ENCODE assay signal across 7 mouse cellular contexts in genomic region chr5:148450924-148451323, GRCm38 (mm10). TPM values are rescaled to one million over a fixed set of nuclear protein-coding genes. Genes with fewer than 3 reads are reported as not detected.
DNase-seq lines count a peak whose midpoint lies in the region; ATAC-seq and TF ChIP-seq lines count a peak whose summit lies in the region.

No protein-coding gene starts in this region.

- no peak for TF ChIP-seq POLR2A in heart, adult 2 months (IDR thresholded peaks at IDR 0.05; ENCODE audit: insufficient read depth, low read depth, low read length)

- no peak overlapping the region for H3K9ac ChIP-seq in heart, adult 2 months (ENCODE audit: low read depth, low read length)

- POLR2A ChIA-PET in Patski (lab: Charles Lee), result interaction anchor here (1.3 to 2.1 kb wide), 2 partner anchors 19 to 118 kb away, joined by 3 to 5 read pairs; no protein-coding TSS in a partner anchor

- no peaks in the 10 kb centered on the region for H3K79me2 ChIP-seq in heart, adult 2 months (replicated peaks; ENCODE audit: control insufficient read depth, insufficient read depth, low read length)

- TF ChIP-seq CTCF in Patski (IDR thresholded peaks at IDR 0.05), result peak; percentile 99
- peak; percentile 84 for TF ChIP-seq CTCF in heart, adult 2 months (IDR thresholded peaks at IDR 0.05)

- peak; percentile 69; the same call in 1 of the 2 replicates for TF ChIP-seq EP300 in heart, adult 2 months (IDR thresholded peaks at IDR 0.05; ENCODE audit: insufficient read depth, low read depth, low read length)

- no peaks in the 10 kb centered on the region for H3K36me3 ChIP-seq in heart, adult 2 months (ENCODE audit: control insufficient read depth, insufficient read depth, low read length)

- peak; percentile 63 for DNase-seq in Patski (ENCODE audit: low read depth, low spot score)
- DNase-seq in cerebellum, postnatal 14 days, result peak; percentile 79 to 81
- peak; percentile 47 to 66 for DNase-seq in heart, adult 2 months
- peak; percentile 70 for DNase-seq in kidney, postnatal 14 days
- DNase-seq in lung, adult 18-20 months, result peak; percentile 57 to 72
- peak; percentile 47 for DNase-seq in skeletal muscle tissue, adult 2 months (ENCODE audit: low read depth, low spot score)

- in situ Hi-C loops in Patski (cut with MboI; ENCODE audit: low pct_unique_long_range_greater_than_20kb), result loop anchor here (10.0 kb wide), 1 partner anchor 344 kb away; no protein-coding TSS in a partner anchor

- H3K4me1 ChIP-seq in heart, adult 2 months (ENCODE audit: control insufficient read depth, insufficient read depth, low read length), result no peaks in the 10 kb centered on the region

- CTCF ChIA-PET in Patski (lab: Charles Lee), result interaction anchor here (0.6 to 13.1 kb wide), 27 partner anchors 13 to 146 kb away, joined by 3 to 181 read pairs (median 4); partner anchors contain the start of gene Slc7a1

- peak; percentile 87 for ATAC-seq in CD4-positive, CD25-positive, alpha-beta regulatory T cell, adult 4 months
- peak; percentile 71 for ATAC-seq in Patski

- H3K4me3 ChIP-seq in heart, adult 2 months, result no peak overlapping the region

- 23% methylated on average over 11 of the region's 11 CpGs for WGBS in heart, adult 2 months

- no peak overlapping the region for H3K27ac ChIP-seq in heart, adult 2 months

- no peaks in the 10 kb centered on the region for H3K27me3 ChIP-seq in Patski
- H3K27me3 ChIP-seq in heart, adult 2 months (ENCODE audit: control insufficient read depth, insufficient read depth, low read length), result no peaks in the 10 kb centered on the region

- intact Hi-C loops in heart, adult 2 months (cut with DNase I), result loop anchor here (1.0 to 2.0 kb wide), 3 partner anchors 78 to 126 kb away; no protein-coding TSS in a partner anchor

RNA-seq across cellular contexts. Expression of gene Slc7a1, which starts 51.2 kb away (rescaled TPM):
- polyA plus RNA-seq in CD4-positive, CD25-positive, alpha-beta regulatory T cell, adult 4 months (2017; shearing (Covaris generic)), result 10 to 100 TPM; 13.2 to 19.0 TPM
- 33.7 TPM for polyA plus RNA-seq in Patski (2021)
- 10 to 100 TPM; 14.0 to 14.4 TPM for total RNA-seq in heart, adult 2 months (2021)
- polyA plus RNA-seq in heart, adult 2 months (2012; rRNA removed), result 10.9 and 18.9 TPM in 2 replicates
